Mouse (Mus musculus) hindbrain, embryonic 14.5 days (tissue): ENCODE results near the gene Naa25. TPM values are rescaled to one million over a fixed set of nuclear protein-coding genes. Genes with fewer than 3 reads are reported as not detected.
A peak's percentile ranks its signal among the peaks of the same experiment; 100 is the strongest.

Experiments used
- ATAC-seq: fragments of 200-750 bp; cut with Nextera tagmentation; 2 replicates; pipeline ENCODE4 v1.8.0; 2017; ENCODE audit warnings: moderate number of reproducible peaks, mild to moderate bottlenecking, moderate TSS enrichment, moderate library complexity; ENCODE audit not compliant: low FRiP score
- DNase-seq: peaks from one replicate; pipeline ENCODE4 v3.0.0-alpha.2; 2015; ENCODE audit warnings: low spot score
- H3K27ac ChIP-seq: fragments of 300-500 bp; sonication (generic); 2 replicates; pipeline ENCODE4 v1.5.1; 2014; ENCODE audit warnings: mild to moderate bottlenecking, moderate library complexity
- H3K27me3 ChIP-seq: fragments of 300-500 bp; sonication (generic); 2 replicates; pipeline ENCODE4 v1.6.1; 2014; ENCODE audit warnings: mild to moderate bottlenecking, low read length, mixed read lengths; ENCODE audit not compliant: control insufficient read depth, insufficient read depth
- H3K36me3 ChIP-seq: fragments of 300-500 bp; sonication (generic); replicated peaks from 2 replicates; pipeline ENCODE4 v1.6.1; 2014; ENCODE audit not compliant: control insufficient read depth, insufficient read depth
- H3K4me1 ChIP-seq: fragments of 300-500 bp; sonication (generic); replicated peaks from 2 replicates; pipeline ENCODE4 v1.6.1; 2014; ENCODE audit warnings: antibody characterized with exemption, low read length, mixed read lengths; ENCODE audit not compliant: control insufficient read depth, insufficient read depth
- H3K4me2 ChIP-seq: fragments of 300-500 bp; sonication (generic); replicated peaks from 2 replicates; pipeline ENCODE4 v1.6.1; 2014; ENCODE audit warnings: mild to moderate bottlenecking, moderate library complexity
- H3K4me3 ChIP-seq: fragments of 300-500 bp; sonication (generic); replicated peaks from 2 replicates; pipeline ENCODE4 v1.5.1; 2014; ENCODE audit warnings: mild to moderate bottlenecking, low read length
- H3K9ac ChIP-seq: fragments of 300-500 bp; sonication (generic); 2 replicates; pipeline ENCODE4 v1.6.1; 2014
- H3K9me3 ChIP-seq: fragments of 300-500 bp; sonication (generic); 2 replicates; pipeline ENCODE4 v1.6.1; 2016; ENCODE audit warnings: low read length; ENCODE audit not compliant: control insufficient read depth
- WGBS: fragments of 180-500 bp; shearing (Covaris S2); extraction: QIAGEN DNeasy Blood & Tissue Kit; methylation state at CpG from one replicate; pipeline ENCODE4 v1.1.7; 2014; 5-methylcytosine and 5-hydroxymethylcytosine counted together
- polyA plus RNA-seq: library from polyadenylated mRNA; unstranded; fragments of >200 nt; fragmentation: Nextera tagmentation; extraction: Ambion mirVana; gene quantifications from 2 replicates; pipeline ENCODE4 v1.2.1, GENCODE M21; 2014

Naa25 gene
- polyA plus RNA-seq, 1 experiment from 2014 or later: 55.3 TPM

- peaks cover 20% of the 10 kb centered on the region for H3K4me1 ChIP-seq
- over 99% methylated on average over 3 of the region's 3 CpGs for WGBS
- no peak for ATAC-seq
- no peak overlapping the region for H3K4me3 ChIP-seq
- H3K27me3 ChIP-seq: no peaks in the 10 kb centered on the region
- no peak overlapping the region for H3K27ac ChIP-seq
- no peak overlapping the region for H3K9ac ChIP-seq
- H3K36me3 ChIP-seq: peaks cover 65% of the 10 kb centered on the region
- H3K4me2 ChIP-seq: no peak overlapping the region
- H3K9me3 ChIP-seq: no peaks in the 10 kb centered on the region
- no peak for DNase-seq
Observed at GRCm38 (mm10) chr5:121448450-121448849, 50.7 kb downstream of the Naa25 start.

DNA sequence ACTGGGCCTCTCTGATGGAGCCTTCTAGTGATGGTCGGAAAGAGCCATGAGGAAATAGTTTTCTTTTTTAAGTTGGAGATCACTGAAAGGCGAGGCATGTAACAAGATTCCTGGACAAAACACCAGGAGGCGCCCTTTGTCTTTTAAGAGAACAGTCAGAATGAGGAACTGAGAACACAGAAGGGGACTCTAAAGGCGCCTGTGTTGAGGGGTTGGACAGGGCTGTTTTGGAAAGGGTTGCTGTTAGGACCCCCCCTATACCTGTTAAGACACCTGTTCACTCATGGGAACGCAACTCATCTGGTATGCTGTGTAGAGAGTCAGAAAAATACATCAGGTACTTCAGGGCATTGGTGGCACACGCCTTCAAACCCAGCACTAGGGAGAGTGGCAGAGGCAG is 52.2 kb downstream of the Naa25 start:
- H3K27ac ChIP-seq: no peak overlapping the region
- H3K9me3 ChIP-seq: no peaks in the 10 kb centered on the region
- WGBS: 66% methylated on average over 6 of the region's 6 CpGs
- ATAC-seq (no peak), DNase-seq (no peak)
- no peak overlapping the region for H3K4me3 ChIP-seq
- H3K36me3 ChIP-seq: peaks cover 50% of the 10 kb centered on the region
- no peak overlapping the region; the same call in 1 of the 2 replicates for H3K4me2 ChIP-seq
- no peak overlapping the region for H3K9ac ChIP-seq
- H3K4me1 ChIP-seq: peaks cover 24% of the 10 kb centered on the region
- no peaks in the 10 kb centered on the region for H3K27me3 ChIP-seq

DNA sequence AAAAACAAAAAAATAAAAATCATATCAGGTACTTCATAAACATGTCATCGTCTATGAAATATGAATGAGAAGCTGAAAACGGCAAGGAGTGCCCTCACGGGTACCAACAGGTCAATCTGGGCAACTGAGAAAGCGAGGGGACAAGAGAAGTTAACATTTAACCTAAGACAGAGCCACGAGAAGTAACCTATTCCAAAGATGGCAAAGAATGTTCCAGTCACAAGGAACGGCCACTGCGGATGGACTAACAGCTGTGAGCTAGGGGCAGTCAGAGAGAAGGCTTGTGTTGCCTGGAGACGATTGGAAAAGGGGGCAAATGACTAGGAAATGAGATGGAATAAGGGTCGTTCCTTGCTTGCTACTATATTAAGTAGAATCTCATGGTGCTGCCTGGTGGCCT is 52.7 kb downstream of the Naa25 start:
- Histone ChIP-seq H3K4me2 (peak overlapping the region; percentile 88), H3K4me3 (no peak overlapping the region; the same call in 1 of the 2 replicates), H3K9me3 (no peaks in the 10 kb centered on the region), H3K36me3 (peaks cover 45% of the 10 kb centered on the region), H3K9ac (peak overlapping the region; percentile 95; the same call in 1 of the 2 replicates), H3K27ac (no peak overlapping the region), H3K27me3 (no peaks in the 10 kb centered on the region), H3K4me1 (peaks cover 24% of the 10 kb centered on the region)
- ATAC-seq (no peak), DNase-seq (no peak)
- WGBS: 80% methylated on average over 9 of the region's 9 CpGs

- 23% methylated on average over 8 of the region's 8 CpGs for WGBS
- Histone ChIP-seq H3K9ac (peak overlapping the region; percentile 95), H3K9me3 (no peaks in the 10 kb centered on the region), H3K4me2 (peak overlapping the region; percentile 88), H3K27me3 (no peaks in the 10 kb centered on the region), H3K36me3 (peaks cover 37% of the 10 kb centered on the region), H3K27ac (peak overlapping the region; percentile 97), H3K4me3 (peak overlapping the region; percentile 97), H3K4me1 (peaks cover 24% of the 10 kb centered on the region)
- DNase-seq (no peak), ATAC-seq (no peak)
Observed at GRCm38 (mm10) chr5:121451203-121451602, 53.5 kb downstream of the Naa25 start.

- no peaks in the 10 kb centered on the region for H3K9me3 ChIP-seq
- peak; percentile 45 for DNase-seq
- under 1% methylated on average over 17 of the region's 17 CpGs for WGBS
- no peaks in the 10 kb centered on the region for H3K27me3 ChIP-seq
- peak within 1 kb of the TSS; percentile 88 for H3K4me2 ChIP-seq
- H3K27ac ChIP-seq: peak within 1 kb of the TSS; percentile 97
- H3K4me3 ChIP-seq: peak within 1 kb of the TSS; percentile 97
- peak; percentile 46; the same call in 1 of the 2 replicates for ATAC-seq
- H3K4me1 ChIP-seq: peaks cover 24% of the 10 kb centered on the region
- peak within 1 kb of the TSS; percentile 95 for H3K9ac ChIP-seq
- peaks cover 33% of the 10 kb centered on the region for H3K36me3 ChIP-seq
Observed at GRCm38 (mm10) chr5:121451644-121452025, 53.9 kb downstream of the Naa25 start, which contains the start of gene Tmem116. Gene Tmem116, plus strand, starts transcription at chr5:121451893.

- no peaks in the 10 kb centered on the region for H3K27me3 ChIP-seq
- under 1% methylated on average over 82 of the region's 97 CpGs for WGBS
- peak within 1 kb of the TSS; percentile 97 for H3K4me3 ChIP-seq
- peak; percentile 100 for DNase-seq
- peaks cover 24% of the 10 kb centered on the region for H3K4me1 ChIP-seq
- no peaks in the 10 kb centered on the region for H3K9me3 ChIP-seq
- H3K27ac ChIP-seq: peak within 1 kb of the TSS; percentile 97
- peaks cover 27% of the 10 kb centered on the region for H3K36me3 ChIP-seq
- H3K4me2 ChIP-seq: peak within 1 kb of the TSS; percentile 88
- peak; percentile 95 for ATAC-seq
- H3K9ac ChIP-seq: peak within 1 kb of the TSS; percentile 95
Observed at GRCm38 (mm10) chr5:121452026-121452869, 54.5 kb downstream of the Naa25 start, which contains the start of gene Erp29. Gene Erp29, minus strand, starts transcription at chr5:121452506.

- Histone ChIP-seq H3K4me1 (peaks cover 24% of the 10 kb centered on the region), H3K4me2 (peak overlapping the region; percentile 88), H3K4me3 (peak overlapping the region; percentile 97), H3K27me3 (no peaks in the 10 kb centered on the region), H3K9ac (peak overlapping the region; percentile 95), H3K36me3 (peaks cover 22% of the 10 kb centered on the region), H3K27ac (peak overlapping the region; percentile 97), H3K9me3 (no peaks in the 10 kb centered on the region)
- ATAC-seq (no peak), DNase-seq (peak; percentile 35)
- WGBS: 8% methylated on average over 9 of the region's 9 CpGs
Observed at GRCm38 (mm10) chr5:121452906-121453305, 55.2 kb downstream of the Naa25 start.

DNA sequence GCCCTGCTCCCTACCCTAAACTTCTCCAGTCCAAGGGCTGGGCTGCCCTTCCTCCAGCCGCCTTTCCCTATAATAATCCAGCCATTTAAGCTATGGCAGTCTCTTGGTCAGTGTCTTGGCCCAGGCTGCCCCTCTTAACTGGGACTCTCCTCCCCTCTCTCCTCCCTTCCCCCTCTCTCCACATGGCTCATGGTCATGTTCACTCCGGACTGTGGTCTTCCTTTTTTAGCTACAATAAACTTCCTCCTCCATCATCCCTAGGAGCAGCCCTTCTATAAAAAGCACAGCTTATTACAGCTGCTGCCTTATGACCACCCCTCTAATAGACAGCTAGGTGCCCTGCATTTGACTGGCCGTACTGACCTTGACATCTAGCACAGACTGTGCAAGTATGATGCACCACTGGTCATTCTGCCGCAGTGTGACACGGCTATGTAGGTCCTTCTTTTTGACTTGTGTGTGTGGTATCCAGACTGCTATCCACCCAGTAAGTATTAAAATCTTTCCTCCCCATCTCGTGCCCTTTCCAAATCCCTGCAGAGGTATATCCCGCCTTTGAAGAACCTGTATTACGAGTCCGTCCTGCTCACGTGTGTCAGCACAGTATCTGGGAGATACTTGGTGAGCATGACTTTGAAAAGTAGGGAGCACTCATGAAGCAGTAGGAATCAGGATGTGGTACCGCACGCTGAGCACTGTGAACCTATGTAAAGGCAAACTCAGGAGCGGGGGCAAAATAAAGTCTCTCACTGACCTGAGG is 56.2 kb downstream of the Naa25 start:
- Histone ChIP-seq H3K27ac (no peak overlapping the region), H3K27me3 (no peaks in the 10 kb centered on the region), H3K4me3 (no peak overlapping the region), H3K4me1 (peaks cover 24% of the 10 kb centered on the region), H3K36me3 (peaks cover 12% of the 10 kb centered on the region), H3K4me2 (no peak overlapping the region), H3K9ac (no peak overlapping the region), H3K9me3 (no peaks in the 10 kb centered on the region)
- ATAC-seq: no peak
- no peak for DNase-seq
- 89% methylated on average over 13 of the region's 13 CpGs for WGBS

- 92% methylated on average over 3 of the region's 3 CpGs for WGBS
- peaks cover 24% of the 10 kb centered on the region for H3K4me1 ChIP-seq
- H3K27ac ChIP-seq: no peak overlapping the region
- DNase-seq (no peak), ATAC-seq (no peak)
- no peak overlapping the region for H3K4me3 ChIP-seq
- peaks cover 6% of the 10 kb centered on the region for H3K36me3 ChIP-seq
- no peak overlapping the region for H3K4me2 ChIP-seq
- H3K9ac ChIP-seq: no peak overlapping the region
- H3K9me3 ChIP-seq: no peaks in the 10 kb centered on the region
- no peaks in the 10 kb centered on the region for H3K27me3 ChIP-seq
Observed at GRCm38 (mm10) chr5:121454503-121454782, 56.7 kb downstream of the Naa25 start.
